Mouse (Mus musculus) right cerebral cortex, postnatal 14 days (tissue): ENCODE measurements around the gene Lpp.

Source experiments
- DNase-seq: peaks from one replicate; pipeline ENCODE4 v3.0.0; 2022

Gene Lpp

GRCm38 (mm10) chr16:24891453-24891852, 498.1 kb downstream of the Lpp start:
- no peak for DNase-seq

DNA sequence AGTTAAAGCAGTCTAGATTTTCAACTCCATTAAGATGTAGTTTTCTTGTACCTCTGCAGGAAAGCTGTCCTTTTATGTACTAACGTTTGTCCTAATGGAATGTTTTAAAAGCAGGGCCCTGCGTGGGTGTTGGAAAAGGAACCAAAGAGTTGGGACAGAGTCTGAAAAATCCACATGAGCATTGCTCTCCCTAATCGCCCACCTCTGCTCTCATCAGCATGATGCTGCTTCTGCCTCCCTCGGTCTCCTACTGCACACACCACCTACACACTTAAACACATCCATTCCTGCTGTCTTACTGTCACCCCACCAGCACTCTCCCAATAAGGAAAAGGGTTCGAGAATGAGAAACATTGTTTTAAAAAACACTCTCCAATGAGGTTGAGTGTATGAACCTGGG, 501.9 kb downstream of the Lpp start:
- no peak for DNase-seq

GRCm38 (mm10) chr16:24897641-24898040, 504.3 kb downstream of the Lpp start:
- DNase-seq, result no peak

DNA sequence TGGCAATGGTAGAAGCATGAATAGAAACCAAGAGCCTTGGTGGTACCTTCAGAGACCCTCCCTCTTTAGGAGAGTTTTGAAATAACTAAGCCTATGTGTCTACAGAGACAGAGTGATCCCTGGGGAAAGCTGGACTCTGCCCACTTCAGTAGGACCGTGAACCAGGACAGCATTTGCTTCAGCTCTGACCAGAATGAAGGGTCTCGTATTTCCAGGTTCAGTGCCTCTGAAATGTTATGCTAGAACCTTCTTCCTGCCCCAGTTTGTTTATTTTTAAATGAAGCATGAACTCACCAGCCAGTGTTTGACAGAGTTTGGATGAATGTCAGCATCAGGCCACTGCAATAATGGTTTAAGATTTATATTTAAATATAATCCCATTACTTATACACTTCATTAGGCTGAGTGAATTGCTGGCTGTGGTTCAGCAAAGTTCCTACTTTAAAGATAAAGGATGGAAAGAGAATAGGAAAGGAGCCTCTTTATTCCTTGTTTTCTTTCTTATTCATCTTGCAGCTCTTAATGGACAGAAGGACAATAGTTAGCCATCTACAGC, 507.0 kb downstream of the Lpp start:
- DNase-seq, result no peak

GRCm38 (mm10) chr16:24901139-24901859, 508.0 kb downstream of the Lpp start:
- DNase-seq, result no peak

DNA sequence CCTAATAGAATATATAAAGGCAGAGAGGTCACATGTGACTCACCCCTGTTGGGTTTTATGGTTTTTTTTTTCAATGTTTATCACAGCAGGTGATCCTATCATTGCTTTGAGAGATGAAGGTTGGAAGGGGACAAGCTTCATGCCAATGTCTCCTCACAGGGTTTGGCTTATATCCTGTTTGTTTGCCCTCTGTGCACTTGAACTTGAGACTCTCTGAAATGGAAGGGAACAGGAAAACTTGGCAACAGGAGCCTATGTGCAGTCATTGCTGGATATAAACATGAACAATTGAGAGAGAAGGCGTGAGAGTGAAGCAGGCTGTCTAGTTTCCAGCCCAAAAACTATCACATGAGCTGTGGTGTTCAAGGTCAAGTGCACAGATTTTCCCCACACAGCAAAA, 508.8 kb downstream of the Lpp start:
- DNase-seq, result no peak

GRCm38 (mm10) chr16:24908926-24909325, 515.6 kb downstream of the Lpp start:
- no peak for DNase-seq

DNA sequence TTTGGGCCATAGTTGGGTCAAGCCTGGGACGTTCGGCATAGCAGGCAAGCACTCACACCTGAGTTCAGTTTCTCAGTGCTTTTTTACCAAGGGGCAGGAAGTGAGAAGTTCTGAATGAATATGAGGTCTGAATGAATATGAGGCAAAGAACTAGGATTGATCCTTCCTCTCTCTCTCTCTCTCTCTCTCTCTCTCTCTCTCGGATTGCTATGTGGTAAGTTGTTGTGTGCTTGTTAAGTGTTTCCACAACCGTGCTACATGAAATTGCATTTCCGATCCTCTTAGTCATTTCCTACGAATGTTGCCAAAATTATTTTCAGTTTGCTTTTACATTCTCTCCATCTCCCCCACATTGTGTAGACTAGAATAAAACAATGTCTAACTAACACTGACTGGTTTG, 517.0 kb downstream of the Lpp start:
- no peak for DNase-seq

DNA sequence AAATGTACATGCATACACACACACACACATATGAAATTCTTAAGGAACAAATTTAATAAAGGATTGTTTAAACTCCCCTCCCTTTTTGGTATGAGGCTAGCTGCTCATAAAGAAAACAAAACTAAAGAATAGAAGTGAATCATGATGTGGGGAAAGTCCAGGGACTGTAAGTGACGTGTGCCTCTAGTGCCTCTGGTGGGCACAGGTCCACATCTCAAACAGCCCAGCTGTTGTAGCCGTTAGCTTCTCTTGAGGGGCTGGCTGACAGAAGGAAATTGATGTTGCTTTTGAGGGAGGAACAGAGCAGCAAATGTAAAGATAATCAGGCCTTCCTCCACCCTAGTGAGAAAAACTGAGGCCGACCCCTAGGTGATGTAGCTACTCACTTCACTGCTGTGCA, 517.5 kb downstream of the Lpp start:
- no peak for DNase-seq

DNA sequence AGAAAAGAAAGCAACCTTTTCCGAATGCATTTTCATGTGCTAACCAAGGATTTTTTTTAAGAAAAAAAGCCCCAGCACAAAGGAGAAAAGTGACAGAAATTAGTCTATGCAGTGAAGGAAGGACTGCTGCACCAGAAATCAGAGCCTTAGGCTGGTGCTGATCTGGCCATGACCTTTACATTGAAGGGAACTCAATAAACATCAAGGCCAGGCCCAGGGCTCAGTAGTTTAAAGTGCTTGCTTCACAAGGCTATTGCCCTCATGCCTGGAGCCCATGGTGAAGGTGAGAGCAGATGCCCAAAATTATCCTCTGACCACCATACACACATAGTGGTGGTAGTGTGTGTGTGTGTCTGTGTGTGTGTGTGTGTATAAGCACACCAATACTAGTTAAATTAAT, 519.1 kb downstream of the Lpp start:
- DNase-seq, result no peak

- DNase-seq, result no peak
These were observed 519.7 kb downstream of the Lpp start for GRCm38 (mm10) chr16:24913021-24913420.

- DNase-seq, result no peak
These were observed 520.5 kb downstream of the Lpp start for GRCm38 (mm10) chr16:24913641-24914392.

GRCm38 (mm10) chr16:24914393-24914751, 521.1 kb downstream of the Lpp start:
- peak; percentile 13 for DNase-seq

DNA sequence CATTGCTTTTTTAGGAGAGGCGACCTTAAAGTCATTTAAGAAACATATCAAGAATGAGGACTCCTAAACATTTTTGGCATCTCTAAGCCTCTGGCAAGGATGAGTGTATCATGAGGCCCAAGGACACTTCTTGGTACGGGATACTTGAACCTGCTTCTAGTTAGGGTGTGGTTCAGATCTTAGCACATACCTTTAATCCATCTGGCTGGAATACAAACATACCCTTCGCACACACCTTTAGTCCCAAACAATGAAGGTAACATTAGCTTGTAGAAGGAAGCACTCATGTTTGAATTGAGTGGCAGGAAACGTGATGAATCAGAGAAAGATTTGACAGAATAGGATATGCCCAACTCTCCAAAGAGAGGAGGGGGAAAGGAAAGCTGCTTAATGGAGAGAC, 522.2 kb downstream of the Lpp start:
- DNase-seq, result no peak

GRCm38 (mm10) chr16:24919349-24920012, 526.2 kb downstream of the Lpp start:
- DNase-seq, result no peak

- no peak for DNase-seq
These were observed 536.8 kb downstream of the Lpp start for GRCm38 (mm10) chr16:24930070-24930469.

- DNase-seq, result no peak
These were observed 537.3 kb downstream of the Lpp start for GRCm38 (mm10) chr16:24930621-24931020.

GRCm38 (mm10) chr16:24932816-24933215, 539.5 kb downstream of the Lpp start:
- no peak for DNase-seq

- no peak for DNase-seq
These were observed 540.4 kb downstream of the Lpp start for GRCm38 (mm10) chr16:24933691-24934090.

DNA sequence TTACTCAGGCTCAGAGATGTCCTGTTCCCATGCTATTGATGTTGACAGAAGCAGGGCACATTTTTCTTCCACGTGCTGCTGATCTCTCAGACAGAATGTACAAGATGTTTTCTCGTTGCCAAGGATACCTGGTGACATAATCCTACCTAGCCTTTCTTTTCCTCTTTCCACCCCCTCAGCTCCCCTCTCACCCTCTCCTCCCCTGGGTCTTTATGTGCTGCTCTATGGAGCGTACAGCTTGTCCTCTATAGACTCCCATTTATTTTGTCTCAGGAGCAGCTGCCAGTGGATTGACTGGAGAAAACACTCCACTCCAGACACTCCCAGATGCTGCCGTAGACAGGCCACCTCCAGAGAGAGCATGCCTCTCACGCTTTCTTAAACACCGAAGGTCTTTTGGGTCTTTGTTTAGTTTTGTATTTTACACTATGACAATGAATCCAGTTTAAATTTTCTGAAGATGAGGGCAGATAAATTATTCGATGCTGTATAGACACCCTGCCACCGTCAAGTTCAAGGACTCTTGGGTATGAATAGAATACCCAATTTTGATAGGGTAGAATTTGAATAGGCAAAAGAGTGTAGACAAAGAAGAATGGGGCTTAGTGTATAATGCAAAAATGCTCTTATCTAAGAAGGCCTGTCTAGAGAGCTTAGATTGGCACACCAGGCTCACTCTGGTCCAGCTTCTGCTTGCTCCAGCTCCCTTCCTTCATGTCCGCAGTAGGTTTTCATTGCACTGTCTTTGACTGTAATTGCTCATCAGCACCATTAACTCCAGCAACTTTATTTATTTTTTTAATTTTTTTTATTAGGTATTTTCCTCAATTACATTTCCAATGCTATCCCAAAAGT, 548.2 kb downstream of the Lpp start:
- DNase-seq, result no peak

DNA sequence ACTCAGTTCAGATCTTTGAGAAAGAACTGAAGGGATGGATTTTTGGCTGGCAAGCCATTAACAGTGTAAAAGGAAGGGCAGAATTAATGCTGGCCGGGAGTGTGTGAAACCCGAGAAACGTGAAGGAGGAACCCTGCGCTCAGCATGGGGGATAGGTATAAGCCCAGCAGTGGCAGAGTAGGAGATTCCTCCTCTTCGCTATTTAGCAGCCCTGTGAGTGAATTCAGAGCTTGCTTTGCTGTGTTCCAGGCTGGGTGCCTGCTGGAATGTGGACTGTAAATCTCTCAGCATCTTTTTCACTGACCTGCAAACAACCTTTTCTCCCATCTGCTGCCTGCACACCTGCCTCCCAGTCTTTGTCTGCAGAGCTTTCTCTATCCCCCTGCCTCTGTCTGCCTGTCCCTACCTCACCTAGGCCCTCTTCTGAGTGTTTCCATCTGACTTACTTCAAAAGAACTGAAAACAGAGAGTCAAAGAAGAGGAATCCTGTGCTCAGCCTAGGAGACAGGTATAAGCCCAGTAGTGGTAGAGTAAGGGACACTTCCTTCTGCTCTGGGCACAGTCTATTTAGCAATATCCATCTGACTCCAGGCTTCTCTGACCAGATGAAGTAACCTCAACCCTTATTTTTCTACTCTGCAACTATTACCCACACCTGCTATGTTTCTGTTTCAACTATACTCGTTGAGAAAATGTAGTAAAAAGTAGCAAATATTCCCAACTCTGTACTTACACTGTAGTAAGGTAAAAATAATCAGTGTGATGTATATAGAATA, 550.4 kb downstream of the Lpp start:
- no peak for DNase-seq

GRCm38 (mm10) chr16:24946356-24946755, 553.0 kb downstream of the Lpp start:
- no peak for DNase-seq
